Mouse (Mus musculus): ENCODE measurements around the gene Hat1.
A peak's percentile ranks its signal among the peaks of the same experiment; 100 is the strongest.
"Not testable (repeated sequence)": the region's sequence is repeated elsewhere in the genome, so short reads cannot be mapped to it uniquely, and the experiment has no call there.

Hat1 gene

DNA sequence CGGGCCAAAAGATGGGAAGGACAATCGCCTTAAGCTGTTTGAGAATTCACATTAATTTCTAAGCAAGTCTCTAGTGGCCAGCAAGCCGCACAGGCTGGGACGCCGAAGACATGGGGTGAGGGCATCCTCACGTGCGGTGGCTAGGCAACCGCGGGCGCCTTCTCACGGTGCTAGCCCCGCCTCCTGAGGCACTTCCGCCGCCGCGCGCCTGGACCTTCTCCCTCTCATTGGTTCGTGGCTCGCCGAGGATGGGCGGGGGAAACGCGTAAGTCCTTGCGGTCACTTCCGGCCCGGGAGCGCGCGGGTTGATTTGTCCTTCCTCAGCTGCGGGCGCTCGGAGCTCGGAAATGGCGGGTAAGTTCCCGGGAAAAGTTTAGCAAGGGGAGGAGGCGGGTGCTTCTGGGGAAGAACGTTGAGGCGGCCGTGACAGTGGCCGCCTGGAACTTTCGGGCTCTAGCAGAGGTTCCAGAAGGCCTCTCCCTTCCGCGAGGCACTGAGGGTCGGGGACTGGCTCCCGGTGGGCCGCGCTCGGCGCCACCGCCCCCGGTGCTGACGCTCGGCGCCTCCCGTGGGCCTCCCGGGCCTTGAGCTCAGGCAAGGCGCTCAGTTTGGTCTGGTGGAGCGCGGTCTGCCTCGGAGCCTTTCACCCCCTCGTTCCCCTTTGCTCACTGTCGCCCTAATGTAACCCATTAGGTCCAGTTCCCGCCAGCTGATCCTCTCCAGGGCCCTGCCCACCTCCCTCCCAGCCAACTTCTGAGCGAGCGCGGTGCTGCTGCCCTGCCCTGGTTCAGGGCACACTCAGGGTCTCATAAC, at the start of gene Hat1:
Hat1 (plus strand) TSS at position 8 of the 813 bp plus-strand sequence.
- DNase-seq (ENCODE audit: low read depth, low spot score): peak; percentile 93

DNA sequence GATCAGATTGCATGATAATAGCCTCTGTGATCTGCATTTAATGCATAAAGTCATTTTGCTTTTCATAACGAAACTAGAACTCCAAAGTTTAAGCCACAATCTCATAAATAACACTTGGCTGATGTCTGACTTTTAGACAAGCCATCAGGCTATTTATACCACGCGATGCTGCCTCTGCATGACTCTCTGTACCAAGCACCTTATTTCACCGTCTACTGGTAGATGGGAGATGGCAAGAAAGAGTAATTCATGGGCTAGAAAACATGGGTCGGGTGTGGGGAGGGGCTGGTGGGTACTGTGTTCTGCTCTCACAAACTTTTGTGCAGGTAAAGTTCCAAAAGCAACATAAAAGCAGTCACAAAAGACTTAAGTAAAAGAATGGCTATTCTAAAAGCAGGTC, 48.6 kb upstream of the Hat1 start:
- DNase-seq (ENCODE audit: low read depth, low spot score): no peak

DNA sequence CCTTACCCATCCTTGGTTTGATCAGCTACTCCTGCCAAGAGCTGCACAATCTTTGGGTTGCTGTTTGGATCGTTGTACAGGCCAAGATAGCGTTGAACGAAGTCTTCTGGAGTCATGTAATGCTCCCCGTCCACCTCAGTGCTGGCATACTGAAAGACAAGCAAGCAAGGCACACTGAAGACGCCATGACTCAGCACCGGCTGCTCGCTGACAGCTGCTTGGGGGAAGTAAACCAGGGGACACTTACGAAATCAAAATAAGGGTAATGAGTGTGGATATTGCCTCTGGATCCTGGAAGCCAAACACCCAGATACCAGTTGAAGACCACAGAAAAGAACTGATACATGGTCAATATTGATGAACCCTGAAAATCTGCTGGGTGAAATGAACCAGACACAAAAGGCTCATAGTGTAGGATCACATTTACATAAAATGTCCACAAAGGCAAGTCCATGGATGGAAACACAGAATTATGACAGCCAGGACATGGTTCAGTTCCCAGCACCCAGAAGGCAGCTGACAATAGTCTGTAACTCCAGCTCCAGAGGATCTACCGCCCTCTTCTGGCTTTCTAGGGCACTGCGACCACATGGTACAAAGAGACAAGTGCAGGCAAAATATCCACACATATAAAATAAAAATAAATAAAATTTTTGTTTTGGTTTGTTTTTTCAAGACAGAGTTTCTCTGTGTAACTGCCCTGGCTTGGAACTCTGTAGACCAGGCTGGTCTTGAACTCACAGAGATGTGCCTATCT, 44.7 kb upstream of the Hat1 start:
- no peak for DNase-seq (ENCODE audit: low read depth, low spot score)

DNA sequence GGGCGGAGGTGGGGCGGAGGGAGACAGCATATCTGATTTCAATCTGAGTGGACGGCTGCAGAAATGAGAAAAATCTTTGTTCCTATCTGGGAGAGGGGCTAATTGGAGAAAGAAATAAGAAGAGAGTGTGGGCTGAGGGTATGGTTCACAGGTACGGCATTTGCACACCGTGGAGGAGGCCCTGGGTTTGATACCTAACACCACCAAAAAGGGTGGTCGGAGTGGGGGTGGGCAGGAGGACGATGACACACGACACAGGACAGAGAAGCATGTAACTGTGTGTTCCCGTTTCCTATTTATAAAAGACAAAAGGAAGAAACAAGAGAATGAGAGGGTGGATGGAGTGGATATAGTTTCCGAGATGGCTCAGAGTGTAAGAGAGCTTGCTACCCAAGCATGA, 41.6 kb upstream of the Hat1 start:
- no peak for DNase-seq (ENCODE audit: low read depth, low spot score)

DNA sequence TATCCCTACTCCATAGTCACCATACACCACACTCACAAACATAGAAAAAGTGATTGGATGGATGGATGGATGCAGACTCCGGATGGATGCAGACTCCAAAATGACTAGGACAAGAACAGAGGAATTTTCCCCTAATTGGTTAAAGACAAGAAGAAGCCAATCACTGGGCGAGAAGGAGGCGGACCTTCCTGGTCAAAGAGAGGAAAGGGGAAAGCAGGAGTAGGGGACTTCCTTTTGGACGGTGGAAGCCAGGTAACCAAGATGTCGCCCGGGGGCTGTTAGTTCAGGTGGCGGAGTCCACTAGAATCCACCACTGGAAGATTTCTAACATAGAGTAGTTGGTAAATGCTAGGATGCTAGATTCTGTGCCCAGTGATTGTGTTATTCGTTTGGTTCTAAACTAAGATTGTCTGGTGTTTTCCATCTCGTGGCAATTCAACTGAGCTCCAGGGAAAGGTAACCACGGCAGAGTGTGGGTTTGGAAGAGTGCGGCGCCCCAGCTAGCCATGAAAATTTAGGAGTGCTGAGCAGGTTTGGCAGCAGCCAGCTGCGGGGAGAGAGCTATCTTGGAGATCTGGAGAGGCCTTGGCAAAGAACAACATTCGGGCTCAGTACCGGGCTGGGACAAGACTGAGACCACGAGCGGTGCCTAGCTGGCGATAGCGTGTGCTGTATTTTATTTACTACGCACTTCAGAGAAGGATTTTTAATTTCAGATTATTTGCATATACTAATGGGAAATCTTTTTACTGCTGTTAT, 40.8 kb upstream of the Hat1 start:
- DNase-seq (ENCODE audit: low read depth, low spot score): no peak

DNA sequence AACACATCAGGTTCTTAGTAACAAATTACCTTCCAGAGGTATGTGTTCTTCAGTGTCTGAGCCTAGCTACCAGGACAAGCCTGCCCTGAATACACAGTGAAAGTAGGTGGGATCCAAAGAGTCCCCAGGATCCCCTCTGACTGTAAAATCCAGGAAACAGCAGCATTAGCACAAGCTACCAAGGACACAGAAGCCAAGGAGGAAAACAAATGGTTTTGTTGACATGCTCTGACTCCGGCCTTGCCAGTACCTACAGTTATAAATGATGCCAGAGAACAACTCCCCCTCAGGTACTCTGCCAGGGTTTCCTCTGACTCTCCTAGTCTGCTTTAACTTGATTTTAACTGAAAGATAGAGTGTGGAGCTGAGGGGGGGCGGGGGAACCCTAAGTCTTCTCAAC, 39.2 kb upstream of the Hat1 start:
- no peak for DNase-seq (ENCODE audit: low read depth, low spot score)

DNA sequence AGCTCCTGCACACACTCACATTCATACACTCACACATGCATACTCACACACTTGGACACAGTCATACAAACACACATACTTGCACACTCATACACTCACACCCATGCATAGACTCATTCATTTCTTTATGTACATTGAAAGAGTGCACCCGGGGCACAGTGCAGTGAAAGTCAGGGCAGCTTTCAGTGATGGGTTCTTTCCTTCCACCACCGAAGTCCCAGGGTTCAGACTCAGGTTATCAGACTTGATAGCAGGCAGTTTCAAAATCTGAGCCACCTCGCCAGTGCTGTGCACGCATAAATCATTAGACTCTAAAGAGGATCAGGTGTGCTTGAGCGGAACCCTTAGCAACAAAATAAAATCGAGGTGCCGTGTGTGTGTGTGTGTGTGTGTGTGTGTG, 38.6 kb upstream of the Hat1 start:
- DNase-seq (ENCODE audit: low read depth, low spot score): no peak

DNA sequence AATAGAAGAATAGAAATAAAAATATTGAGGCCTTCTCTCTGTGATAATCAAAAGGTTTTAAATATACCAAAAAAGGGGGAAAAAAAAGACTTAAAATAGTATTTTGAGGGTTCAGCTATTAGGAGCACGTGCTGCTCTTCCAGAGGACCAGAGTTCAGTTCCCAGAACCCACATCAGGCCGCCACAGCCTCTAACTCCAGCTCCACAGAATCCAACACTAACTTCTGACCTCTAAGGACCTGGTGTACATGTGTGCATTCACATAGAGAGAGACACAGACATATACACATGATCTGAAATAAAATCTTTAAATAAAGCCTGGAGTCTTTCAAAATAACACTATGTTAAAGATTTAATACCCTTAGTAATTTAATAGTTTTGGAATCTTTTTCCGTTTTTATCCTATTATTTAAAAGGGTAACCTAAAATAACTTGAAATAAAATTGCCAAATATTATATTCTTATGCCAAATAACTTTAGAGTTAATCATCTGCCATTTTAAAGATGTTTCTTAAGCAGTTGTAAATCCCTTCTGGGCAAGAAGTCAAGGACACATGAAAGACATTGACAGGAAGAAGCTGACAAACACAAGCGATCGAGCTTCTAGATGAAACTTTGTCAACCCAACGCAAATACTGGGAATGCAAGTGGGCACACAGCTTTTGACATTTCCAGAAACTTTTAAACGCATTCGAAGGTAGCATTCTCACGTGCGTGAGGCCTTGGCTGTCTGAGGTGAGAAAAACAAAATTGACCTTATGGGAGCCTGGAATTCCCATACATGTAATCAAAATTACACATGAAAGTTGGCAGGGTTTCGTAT, 37.6 kb upstream of the Hat1 start:
- no peak for DNase-seq (ENCODE audit: low read depth, low spot score)

DNA sequence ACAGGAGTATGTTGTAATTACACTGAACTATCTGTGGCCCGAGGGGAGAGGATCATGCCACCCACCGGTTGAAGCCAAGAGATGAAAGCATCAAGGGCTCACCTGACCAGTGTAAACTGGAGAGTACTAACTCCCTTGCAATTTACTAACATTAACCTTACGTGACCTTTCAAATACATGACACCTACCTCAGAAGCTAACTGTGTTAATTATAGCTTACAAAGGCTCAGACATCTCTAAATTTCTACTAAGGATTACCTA, 37.1 kb upstream of the Hat1 start:
- DNase-seq (ENCODE audit: low read depth, low spot score): no peak

DNA sequence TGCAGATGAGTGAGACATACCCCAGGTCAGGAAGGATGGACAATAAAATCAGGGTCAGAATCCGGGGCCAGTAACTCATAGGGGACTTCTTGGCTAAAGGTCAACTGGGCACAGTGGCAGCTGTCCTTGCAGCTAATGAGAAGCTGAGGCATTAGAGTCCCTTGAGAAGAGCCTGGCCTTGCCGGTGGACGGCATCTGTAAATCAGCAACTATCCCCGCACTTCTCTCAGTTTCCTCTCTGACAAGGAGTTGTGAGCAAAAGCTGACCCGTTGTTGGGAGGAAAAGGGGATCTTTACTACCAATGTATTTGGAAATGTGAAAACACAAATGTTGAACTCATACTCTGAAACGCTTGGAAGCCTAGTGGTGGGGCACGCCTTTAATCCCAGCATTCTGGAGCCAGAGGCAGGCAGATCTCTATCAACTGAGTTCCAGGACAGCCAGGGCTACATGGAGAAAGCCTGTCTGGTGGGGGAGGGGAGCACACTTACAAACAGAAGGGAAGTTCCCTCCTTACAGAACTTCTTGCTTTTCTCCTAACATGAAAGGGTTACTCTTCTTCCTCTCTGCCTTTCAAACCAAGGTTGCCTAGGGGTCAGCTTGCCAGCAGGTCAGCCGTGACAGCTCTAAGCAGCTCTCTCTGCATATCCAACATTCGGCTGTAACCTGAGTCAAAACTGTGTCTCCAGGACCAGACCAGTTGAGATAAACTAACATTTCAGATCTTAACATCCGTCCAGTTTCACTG, 35.3 kb upstream of the Hat1 start:
- DNase-seq (ENCODE audit: low read depth, low spot score): no peak

DNA sequence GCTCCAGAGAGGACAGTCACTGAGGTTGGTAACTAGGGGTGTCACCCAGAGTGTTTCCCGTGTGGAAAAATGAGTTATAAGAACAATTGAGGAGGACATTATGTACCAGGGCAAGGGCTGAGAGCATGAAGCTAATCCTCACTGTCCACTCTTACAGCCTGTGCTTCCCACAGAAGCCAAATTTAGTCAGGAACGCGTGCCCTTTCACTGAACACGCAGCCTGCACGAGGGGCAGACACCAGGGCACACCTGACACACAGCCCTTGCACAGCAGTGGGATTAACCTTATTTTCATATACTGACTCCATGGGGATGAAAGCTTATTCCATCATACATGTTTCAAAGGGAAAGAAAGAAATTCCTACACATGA, 34.7 kb upstream of the Hat1 start:
- DNase-seq (ENCODE audit: low read depth, low spot score): no peak

DNA sequence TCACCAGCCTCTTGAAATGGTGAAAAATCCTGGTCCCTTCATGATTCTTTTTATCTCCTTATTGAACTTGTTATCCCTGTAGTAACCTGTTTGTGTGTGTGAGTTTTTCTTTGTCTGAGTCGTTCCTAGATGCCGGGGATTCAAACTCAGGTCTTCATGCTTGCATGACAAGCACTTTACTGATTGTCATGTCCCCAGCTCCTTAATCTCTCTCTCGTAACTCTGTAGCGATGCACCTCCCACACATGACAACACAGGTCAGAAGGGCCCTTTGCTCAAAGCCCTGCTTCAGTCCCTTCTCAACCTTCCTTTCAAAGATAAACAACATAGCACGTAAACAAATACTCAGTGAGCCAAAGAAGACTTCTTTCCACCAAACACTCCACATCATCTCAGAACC, 30.4 kb upstream of the Hat1 start:
- no peak for DNase-seq (ENCODE audit: low read depth, low spot score)

DNA sequence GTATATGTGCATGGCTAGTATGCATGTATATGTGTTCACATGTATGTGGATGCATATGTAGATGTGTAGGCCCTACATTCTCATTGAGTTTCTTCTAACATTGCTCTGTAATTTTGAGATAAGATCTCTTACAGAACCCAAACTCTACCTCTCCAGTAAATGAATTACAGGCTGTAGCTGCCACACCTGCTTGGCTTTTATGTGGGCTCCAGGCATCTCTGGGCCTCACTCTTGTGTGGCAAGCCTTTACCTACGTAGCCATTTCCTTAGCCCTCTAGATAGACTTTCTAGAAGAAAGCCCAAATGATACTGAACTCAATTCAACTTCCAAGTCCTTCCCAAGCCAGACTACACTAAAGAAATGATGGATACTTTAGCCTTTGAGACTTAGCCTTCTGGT, 28.6 kb upstream of the Hat1 start:
- DNase-seq (ENCODE audit: low read depth, low spot score): no peak

DNA sequence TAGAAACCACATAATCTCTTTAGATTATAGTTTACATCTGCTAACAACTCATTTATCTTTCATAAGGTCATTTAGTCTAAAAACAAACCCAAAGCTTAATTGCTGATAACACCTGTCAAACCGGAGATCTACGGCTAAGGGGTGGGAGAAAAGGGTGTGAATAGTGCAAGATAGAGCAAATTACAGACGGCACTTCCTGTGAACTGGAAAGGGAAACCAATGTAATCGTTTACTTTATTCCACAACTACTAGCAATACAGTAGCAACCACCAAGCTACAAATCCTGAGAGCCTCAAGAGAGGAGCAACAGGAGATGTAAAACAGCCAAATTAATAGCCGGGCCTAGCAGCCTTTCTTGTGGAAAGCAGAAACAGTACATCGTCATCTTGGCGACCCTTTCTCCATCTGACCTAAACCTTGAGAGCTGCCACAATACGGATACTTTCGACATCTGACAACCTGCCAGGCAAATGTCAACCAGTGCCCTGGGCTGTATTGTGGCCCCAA, 22.1 kb upstream of the Hat1 start:
- no peak for DNase-seq (ENCODE audit: low read depth, low spot score)

DNA sequence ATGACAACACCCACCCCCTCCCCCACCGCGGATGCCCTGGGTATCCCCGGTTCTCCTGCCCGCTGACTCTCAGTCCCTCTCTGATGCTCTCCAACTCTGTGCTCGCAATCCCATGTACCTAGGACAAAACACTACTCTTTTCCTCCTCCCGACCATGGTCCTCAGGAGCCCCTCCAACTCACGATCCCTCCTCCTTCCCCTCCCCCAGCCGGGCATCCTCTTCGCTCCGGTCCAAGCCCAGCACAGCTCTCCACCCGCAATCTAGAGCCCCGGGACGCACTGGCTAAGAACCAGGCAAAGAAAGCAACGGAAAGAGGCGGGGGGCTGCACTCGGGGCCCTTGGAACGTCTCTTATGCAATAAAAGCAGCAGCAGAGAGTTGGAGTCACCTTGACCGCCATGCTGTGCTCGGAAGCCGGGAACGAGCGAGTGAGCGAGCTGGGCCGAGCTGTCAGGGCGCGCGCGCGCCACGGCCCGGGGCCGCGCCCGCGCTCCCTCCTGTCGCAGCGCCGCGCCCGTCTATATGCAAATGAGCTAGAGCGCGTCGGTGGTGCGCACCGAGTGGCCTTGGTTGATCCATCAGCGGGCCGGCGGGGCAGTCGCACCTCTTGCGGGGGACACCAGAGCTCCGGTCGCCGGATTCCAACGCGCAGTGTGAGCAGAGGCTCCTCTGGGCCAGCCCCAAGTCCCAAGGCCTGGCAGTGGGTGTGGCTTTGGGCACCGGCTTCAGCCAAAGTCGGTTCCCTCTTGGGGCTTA, 21.5 kb upstream of the Hat1 start, which contains the start of gene Slc25a12:
Slc25a12 (minus strand) TSS at position 625 of the 756 bp plus-strand sequence.
- DNase-seq (ENCODE audit: low read depth, low spot score): no peak

DNA sequence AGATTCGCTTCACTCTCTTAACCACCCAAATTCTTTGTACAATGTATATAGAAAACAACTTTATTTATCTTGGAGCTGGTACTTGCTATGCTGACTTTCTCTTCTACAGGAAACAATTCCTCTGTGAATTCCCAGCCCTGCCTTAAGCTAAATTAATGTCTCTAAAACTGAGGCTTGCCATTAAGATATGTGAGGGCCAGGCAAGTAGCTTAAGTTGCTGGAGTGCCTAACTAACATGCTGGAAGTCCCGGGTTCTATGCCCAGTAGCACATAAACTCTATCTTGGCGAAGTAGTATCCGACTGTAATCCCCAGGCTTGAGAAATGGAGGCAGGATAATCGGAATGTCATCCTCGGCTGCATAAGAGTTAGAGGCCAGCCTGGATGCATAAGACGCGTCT, 20.7 kb upstream of the Hat1 start:
- no peak for DNase-seq (ENCODE audit: low read depth, low spot score)

DNA sequence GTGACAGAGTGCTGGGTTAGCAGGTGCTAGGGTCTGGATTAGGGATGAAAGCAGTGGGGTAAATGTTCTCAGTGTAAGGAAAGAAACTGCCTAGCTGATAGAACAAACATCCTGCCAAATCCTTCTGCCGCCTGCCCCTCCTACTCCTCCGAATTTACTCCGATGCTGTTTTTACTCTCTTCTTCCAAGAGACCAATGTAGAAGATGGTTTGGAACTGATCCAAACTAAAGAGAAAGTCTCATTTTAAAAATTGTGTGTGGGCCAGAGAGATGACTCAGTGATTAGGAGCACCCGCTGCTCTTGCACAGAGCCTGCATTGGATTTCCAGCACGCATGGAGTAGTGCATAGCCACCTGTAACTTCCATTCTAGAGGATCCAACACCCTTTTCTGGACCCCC, 17.0 kb upstream of the Hat1 start:
- peak; percentile 86 for DNase-seq (ENCODE audit: low read depth, low spot score)

DNA sequence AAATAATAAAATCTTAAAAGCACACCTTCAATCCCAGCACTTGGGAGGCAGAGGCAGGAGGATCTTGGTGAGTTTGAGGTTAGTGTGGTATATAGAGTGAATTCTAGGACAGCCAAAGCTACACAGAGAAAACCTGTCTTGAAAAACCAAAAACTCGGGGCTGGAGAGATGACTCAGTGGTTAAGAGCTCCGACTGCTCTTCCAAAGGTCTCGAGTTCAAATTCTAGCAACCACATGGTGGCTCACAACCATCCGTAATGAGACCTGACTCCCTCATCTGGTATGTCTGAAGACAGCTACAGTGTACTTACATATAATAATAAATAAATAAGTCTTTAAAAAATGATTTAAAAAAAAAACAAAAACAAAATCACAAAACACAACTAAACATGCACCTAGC, 16.5 kb upstream of the Hat1 start:
- not testable (repeated sequence) for DNase-seq (ENCODE audit: low read depth, low spot score)

DNA sequence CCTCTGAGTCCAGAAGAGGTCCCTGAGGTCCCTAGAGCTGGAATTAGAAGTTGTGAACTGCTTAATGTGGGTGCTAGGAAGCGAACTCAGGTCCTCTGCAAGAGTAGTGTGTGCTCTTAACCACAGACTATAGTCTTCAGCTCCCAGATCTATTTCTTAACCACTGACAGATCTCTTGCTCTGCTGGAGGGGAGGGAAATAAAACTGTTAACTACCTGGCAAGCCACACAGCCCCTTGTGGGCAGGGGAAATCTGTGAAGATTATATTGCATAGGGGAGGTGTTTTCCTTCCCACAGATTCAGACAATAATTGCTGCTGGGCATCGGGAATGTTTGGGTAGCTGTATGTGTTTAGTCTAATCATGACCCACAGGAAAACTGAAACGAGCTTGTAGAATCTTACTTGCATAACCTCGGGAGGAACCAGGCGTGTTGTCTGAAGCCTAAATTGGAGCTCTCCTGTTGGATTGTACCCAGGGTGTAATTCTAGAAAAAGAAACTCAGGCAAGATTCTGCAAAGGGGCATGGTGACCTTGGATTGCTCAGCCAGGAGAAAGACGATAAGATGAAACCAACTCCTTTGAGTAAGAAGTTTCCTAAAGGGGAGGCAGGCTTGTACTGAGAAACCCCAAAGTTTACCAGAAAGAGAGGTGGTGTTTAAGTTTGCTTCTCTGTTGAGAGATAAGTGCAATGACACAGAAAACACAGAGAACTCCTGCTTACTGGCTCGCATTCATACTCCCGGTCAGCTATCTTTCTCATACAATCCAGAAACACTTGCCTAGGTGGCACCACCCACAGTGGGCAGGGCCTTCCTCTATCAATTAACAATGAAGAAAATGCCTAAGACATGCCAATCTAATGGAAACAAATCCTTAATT, 14.2 kb upstream of the Hat1 start:
- DNase-seq (ENCODE audit: low read depth, low spot score): no peak
